Mouse (Mus musculus): ENCODE data around the gene 4930415O20Rik. TPM values are rescaled to one million over a fixed set of nuclear protein-coding genes. Genes with fewer than 3 reads are reported as not detected.

The 4930415O20Rik gene
- total RNA-seq, 2 experiments from 2014 or later = not detected

DNA sequence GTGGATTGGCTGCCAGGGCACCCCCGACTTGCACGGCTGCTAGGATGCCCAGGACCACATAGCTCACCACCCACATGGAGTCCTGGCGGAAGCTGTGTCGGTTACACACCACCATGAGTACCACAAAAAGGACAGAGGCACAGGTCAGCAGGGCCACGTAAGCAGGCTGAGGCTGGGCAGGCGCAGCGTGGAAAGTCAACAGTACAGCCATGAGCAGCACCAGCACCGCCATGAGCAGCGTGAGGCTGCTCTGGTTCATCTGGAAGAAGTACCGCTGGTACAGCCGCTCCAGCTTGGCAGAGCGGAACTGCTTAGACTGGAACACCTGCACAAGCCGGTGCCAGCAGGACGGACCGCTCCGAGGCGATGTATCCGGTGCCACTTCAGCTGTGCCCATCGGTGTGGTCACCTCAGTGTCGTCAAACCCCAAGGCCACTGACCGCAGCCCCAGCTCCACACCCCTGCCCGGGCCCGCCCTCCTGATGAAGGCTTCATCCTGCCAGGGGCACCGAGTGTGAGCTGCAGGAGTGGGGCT is 33.3 kb downstream of the 4930415O20Rik start:
- ATAC-seq (ENCODE audit: poor library complexity, severe bottlenecking) = no peak

DNA sequence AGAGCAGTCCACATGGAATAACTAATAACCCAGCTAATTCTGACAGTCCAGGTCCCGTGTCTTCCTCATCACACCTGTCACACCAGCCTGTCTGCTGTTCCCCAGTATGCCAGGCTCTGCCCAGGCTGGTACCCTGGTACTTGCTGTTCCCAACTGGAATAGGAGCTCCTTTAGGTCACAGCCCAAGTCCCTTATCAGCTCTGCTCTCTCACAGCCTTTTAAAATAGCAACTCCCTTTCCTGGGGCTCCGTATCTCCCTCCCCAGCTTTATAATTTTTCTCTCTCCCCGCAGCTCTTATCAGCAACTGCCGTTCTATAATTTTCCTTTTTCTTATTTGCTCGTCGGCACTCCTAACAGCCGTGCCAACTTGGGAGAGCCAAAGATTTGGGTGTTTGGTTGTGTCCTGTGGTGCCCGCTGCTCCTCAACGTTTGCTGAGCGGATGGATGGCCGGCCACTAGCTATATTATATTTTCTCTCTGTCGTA is 35.3 kb downstream of the 4930415O20Rik start:
- peak; percentile 29; the same call in 1 of the 2 replicates for ATAC-seq (ENCODE audit: poor library complexity, severe bottlenecking)

DNA sequence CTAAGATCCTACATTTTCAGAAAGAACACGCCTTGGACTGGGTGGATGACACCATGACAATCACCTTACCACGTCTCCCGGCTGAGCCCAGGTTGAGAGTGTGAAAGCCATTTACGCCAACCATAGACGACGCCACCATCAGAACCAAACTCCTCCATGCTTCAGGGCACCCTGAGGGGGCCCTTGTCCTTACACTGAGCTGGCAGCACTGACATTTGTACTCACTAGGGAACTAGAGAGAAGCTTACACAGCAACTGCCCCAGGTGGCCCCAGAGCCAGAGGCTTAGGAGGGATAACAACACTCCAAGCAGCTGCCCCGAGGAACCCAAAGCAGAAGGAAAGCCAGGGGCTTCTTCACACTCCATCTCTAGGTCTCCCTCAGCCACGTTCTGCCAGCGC is 35.9 kb downstream of the 4930415O20Rik start:
- ATAC-seq (ENCODE audit: poor library complexity, severe bottlenecking) = no peak

DNA sequence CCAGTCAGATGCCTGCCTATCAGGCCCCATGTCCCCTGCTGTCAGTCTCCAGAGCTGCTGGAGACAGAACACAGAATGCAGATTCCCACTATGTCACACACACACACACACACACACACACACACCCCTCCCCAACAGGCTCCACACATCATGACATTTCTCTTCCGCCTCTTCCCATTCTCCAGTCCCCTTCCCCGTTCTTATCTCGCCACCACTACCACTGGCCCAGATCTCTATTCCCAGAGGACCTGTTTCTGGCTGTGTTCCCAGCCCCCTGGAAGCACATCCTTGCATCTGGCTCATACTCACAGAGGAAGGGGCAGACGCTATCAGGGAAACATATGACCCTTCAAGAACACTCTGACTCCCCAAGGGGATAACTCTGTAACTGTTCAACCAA is 36.8 kb downstream of the 4930415O20Rik start:
- no peak for ATAC-seq (ENCODE audit: poor library complexity, severe bottlenecking)

DNA sequence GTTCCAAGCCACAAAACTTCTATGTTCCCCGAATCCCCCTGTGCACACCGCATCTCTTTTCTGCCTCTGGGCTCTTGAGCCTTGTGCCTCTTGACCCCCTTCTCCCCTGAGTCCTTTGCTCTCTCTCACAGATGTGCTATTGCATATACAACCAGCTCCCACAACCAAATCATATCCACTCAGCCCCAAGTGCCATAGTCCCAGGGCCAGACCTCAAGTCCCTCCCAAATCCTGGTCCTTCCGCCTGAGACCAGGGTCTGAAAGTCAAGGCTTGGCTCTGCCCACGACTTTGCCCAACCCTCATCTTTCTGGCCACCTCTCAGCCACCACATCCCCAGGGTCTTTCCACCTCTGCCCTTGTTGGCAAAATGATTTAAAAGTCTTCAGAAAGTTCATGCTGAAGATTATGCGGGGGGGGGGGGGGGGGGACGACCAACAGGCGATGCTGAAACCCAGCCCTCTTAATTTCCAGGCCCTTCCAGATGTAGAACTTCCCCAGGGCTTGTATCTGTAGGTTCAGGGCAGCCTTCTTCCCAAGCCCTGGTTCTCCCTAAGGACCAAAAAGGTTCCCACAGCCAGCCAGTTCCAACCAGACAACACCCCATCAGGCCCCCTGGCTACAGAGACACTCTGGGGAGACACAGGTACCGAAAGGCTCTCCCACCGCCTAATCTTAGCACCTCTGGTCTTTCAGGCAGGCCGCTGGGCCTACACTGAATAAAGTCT is 37.4 kb downstream of the 4930415O20Rik start:
- ATAC-seq (ENCODE audit: poor library complexity, severe bottlenecking) = no peak

DNA sequence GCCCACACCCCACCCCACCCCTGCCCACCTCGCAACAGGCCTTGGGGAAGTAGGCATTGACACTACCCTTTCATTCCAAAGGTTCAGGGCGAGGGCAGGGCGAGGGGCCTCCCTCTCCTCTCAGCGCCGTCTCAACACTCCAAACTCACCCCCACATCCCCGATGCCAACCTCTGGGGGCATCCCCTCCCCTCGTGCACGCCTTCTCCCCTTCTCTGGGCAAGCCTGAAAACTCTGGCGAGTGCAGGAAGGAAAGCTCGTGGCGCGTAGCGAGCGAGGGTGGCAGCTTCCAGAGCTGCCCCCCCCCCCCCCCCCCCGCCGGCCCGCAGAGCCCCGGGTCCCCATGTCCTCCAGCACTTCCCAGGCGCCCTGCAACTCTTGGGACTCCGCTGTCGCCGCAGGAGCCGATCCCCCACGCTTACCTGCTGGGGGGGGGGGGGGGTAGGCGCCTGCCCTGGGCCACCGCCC is 38.0 kb downstream of the 4930415O20Rik start:
- ATAC-seq (ENCODE audit: poor library complexity, severe bottlenecking) = peak; percentile 46

DNA sequence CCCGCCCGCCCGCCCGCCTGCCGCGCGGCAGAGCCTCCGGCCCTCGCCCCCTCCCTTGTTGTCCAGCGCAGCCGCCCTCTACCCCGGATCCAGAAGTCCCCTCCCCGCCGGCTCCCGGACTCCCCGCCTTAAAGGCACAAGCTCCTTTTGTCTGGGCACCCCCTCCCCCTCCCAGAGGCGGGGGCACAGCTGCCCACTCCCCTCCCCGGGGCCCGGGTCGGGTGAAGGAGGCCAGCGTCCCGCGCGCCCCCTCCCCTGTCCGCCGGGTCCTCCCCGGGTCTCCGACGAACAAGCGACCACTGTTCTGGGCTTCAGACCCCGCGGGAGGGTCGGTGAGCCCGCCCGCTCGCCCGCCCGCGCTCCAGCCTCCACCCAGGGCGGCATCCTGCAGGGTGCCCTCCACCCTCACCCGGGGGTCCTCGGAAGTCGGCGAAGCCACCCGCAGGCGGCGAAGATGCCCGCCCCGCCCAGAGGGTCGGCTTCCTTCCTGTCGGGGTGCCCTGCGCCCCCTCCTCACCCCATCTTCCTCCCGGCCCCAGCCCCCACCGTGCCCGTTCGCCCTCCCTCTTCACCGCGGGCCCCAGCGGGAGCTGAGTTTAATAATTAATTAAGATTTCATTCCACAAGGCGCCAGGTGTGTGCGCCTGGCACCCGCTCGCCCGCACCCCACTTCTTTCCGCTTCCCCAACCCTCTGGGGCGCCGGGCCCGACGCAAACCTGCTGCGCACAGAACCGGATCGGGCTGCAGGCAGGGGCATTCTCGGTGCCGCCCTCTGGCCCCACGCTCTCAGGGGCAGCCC is 38.7 kb downstream of the 4930415O20Rik start, which contains the start of gene Adcy6:
Gene Adcy6 (minus strand): TSS at position 746 of the 800 bp plus-strand sequence.
- ATAC-seq (ENCODE audit: poor library complexity, severe bottlenecking) = peak; percentile 34; the same call in 1 of the 2 replicates

DNA sequence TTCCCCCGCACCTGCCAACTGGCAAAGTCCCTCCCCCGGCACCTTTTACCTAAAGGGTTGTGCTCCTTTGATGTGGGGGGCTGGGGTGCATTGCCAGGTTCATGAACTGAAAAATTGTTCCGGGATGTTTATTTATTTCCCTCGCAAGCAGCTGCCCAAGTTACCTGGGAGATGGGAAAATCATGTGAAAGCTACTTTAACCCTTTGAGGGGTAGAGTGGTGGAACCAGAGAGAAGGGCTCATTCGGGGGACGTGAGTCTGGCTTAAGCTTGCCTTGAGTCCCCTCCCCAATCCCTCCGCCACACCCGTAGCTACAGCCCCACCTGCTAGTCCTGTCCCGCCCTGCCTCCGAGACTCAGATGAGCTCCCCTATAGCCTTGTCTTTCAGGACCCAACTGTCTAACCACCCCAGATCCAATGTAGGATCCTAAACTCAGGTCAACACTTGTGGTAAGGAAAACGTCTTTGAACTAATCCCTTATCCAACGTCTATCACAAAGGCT is 39.4 kb downstream of the 4930415O20Rik start:
- no peak for ATAC-seq (ENCODE audit: poor library complexity, severe bottlenecking)

DNA sequence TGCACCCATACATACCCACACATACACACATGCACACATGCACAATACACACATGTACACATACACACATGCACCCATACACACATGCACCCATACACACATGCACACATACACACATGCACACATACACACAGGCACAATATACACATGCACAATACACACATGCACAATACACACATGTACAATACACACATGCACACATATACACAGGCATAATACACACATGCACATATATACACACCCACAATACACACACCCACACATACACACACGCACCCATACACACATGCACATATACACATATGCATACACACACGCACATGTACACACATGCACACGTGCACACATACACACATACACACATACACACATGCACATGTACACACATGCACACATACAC is 41.4 kb downstream of the 4930415O20Rik start:
- ATAC-seq (ENCODE audit: poor library complexity, severe bottlenecking) = no peak

DNA sequence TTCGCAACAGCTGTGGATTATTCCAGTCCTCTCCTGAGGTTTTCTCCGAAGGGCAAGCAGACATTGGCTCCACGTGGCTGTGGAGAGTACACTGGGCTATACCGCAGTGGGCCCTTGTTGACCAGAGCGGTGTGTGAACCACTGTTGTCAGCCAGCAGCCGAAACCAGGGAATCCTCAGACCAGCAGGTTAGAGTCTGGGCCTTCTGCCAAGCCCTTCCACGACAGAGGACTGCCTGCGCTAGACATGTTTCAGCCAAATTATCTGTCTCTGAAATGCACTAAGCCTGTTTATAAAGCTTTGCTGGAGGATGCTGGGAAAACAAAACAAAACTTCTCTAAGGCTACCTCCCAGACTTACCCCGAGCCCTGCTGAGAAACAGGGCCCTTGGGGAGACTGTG is 43.7 kb downstream of the 4930415O20Rik start:
- no peak for ATAC-seq (ENCODE audit: poor library complexity, severe bottlenecking)

DNA sequence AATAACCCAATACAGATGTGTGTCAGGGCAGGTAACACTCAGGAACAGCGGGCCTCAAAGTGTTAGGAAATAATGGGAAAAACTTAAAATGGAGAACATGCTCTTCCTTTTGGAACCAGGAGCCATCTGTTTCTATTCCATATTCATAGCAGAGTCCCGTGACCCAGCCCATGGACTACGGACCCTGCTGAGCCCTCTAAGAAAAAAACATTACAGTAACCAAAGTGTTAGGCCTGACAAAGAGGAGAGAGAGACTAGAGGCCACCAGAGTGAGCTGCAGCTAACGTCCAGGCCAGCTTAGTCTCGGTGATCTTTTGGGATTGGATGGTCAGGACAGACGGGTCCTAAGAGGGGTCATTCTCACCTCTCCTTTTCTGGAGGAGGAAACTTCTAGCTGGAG is 44.2 kb downstream of the 4930415O20Rik start:
- no peak for ATAC-seq (ENCODE audit: poor library complexity, severe bottlenecking)

DNA sequence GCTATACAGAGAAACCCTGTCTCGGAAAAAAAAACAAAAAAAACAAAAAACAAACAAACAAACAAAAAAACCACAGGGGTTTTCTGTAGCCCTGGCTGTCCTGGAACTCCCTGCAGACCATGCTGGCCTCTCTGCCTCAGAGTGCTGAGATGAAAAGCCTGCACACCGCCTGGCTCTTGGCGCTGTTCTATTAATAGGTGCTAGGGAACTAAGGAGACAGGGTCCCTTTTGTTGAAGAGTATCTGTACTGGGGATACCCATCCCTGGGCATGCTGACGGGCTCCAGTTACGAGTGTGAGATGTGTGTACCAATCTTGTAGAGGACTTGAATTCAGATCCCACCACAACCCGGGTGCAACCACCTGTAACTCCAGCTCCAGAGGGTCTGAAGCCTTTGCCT is 44.9 kb downstream of the 4930415O20Rik start:
- no peak for ATAC-seq (ENCODE audit: poor library complexity, severe bottlenecking)

DNA sequence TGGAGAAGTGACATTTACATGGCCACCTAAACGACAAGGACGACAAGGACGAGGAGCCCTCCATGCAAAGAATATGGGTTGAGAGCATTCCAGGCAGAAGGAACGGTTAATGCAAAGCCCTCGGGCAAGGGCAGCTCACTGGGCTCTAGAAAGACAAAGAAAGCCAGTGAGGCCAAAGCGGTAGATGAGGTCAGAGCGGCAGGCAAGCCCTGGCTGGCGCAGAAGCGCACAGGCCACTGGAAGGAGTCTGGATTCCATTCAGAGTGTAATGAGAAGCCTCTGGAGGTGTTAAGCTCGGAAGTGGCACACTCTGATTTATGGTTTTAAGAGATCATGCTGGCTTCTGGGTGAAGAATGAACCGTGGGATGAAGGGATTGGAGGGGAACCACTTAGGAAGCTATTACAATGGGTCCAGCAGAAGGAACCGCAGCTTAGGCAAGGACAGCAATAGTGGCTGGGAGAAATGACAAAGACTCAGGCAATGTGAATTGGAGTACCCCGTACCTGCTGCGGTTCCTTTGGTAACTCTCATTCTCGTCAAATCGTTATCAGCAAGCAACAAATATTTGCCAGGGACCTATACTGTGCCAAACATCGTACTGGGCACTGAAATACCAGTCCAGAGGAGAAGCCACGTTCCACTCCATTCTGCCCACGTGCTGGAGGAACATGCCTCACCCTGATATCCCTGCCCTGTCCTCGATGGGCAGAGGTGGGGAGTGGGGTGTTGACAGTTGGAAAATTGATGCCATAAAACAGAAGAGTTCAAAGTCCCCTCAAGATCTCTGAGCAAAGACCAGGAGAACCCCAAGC is 45.8 kb downstream of the 4930415O20Rik start:
- ATAC-seq (ENCODE audit: poor library complexity, severe bottlenecking) = no peak

DNA sequence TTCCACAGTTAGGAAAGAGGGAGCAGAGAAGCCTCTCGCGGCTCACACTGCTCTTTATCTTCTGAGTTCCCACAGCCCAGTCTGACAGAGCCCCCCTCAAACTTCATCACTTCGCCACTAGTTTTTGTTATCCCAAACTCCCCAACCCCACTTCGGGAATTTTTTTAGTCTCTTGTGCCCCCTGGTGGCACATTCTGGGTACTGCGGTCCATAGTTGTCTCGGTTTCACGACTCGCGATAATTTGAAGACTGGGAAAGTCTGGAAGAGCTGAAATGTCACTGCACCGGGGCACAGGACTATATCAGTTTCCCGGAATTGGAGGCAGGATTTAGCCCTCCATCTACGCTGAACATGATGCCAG is 46.4 kb downstream of the 4930415O20Rik start:
- ATAC-seq (ENCODE audit: poor library complexity, severe bottlenecking) = peak; percentile 62

DNA sequence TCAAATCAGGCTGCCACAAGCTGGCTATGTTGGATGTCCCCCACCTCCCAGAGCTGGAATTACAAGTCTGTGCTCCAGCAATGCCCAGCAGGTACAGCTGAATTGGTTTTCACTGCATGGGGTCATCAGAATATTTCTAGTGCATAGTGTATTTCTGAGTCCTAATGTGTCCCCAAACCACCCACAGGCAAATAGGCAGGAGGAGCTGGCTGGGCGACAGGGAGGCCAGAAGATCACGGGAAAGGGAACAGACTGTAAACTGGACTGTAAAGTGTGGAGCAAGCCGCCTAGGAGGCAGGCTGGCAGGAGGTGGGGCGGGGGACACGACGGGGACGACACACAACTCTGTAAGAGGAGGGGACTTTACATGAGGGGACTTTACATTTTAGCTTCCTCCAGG is 51.4 kb downstream of the 4930415O20Rik start:
- no peak for ATAC-seq (ENCODE audit: poor library complexity, severe bottlenecking)

DNA sequence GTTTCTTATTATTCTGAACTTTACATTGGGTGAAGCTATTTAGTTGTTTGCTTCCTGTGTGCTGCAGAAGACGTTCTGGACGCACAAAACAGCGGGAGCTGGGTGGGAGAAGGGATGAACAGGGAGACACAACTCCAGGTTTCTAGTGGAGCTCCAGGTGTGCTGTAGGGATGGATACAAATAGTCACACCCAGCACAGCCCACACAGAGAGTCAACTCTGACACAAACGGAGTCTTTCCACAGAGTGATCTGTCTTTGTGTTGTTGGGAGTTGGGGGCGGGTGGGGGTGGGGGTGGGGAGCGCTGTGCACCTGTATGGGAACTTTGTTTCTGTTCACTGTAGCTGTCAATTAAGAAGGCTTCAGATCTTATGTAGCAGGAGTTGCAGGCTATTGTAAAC is 51.9 kb downstream of the 4930415O20Rik start:
- ATAC-seq (ENCODE audit: poor library complexity, severe bottlenecking) = no peak

DNA sequence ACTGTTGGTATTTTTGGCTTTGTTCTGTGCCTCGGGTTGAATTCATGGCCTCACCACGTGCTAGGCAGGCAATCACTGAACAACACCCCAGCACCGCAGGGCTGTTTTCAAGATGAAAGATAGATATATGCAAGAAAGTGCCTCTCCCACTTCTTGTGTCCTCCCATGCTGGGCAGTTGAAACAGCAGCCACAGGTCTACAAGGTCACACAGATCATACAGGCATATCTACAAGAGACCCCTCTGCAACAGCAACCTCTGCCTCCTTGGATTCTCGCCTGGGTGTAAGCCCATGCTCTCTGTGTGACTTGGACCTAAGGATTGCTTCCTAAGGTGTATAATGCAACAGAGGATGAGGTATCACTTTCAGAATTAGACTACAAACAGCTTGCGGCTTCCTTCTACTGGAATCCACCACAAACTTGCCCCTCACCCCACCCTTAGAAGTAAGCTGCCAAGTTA is 52.6 kb downstream of the 4930415O20Rik start:
- no peak for ATAC-seq (ENCODE audit: poor library complexity, severe bottlenecking)

DNA sequence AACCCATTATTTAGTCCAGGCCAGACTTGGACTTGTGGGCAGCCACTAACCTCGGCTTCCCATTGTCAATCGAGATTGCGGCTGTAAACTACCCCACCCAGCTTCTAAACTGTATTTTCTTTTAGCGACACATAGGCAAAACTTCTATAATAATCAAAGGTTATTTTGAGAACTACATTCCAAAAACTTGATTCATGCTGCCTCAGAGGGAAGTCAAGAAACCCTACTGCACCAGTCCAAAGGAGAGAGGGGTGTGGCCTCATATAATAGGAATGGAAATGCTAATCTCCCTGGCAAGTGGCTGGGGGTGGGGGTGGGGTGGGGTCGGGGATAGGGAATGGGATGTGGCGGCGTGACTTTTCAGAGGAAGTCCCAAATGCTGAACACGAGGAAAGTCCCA is 55.3 kb downstream of the 4930415O20Rik start:
- no peak for ATAC-seq (ENCODE audit: poor library complexity, severe bottlenecking)

DNA sequence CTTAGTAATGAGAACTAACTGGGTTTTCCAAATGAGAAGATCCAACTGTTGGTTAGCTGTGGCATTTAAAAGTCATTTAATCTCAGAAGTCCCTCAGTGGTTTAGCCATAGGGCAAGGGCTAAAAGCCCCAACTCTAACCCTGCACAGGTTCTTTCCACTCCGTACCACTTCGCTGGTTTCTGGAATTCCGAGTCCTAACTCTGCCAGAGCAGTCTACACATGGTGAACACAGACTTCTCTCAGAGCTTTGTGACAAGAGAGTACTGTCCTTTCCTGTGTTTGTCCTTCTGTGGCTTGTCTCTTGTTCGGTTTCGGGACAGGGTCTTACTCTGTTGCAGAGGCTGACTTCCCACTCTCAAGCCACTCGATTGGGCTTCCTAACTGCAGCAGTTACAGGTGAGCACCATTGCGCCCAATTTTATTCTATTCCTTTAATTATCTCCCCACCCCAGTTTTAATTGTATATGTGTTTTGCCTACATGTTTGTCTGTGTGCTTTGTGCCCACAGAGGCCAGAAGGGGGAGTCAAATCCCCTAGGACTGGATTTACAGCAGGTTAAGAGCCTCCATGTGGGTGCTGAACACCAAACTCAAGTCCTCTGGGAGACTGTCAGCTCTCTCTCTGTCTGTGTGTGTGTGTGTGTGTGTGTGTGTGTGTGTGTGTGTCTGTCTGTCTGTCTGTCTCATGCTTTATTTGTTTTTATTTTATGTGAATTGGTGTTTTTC is 55.8 kb downstream of the 4930415O20Rik start:
- no peak for ATAC-seq (ENCODE audit: poor library complexity, severe bottlenecking)

All from megakaryocyte, adult 5-6 weeks (primary cell).